Mouse (Mus musculus) cerebellum, postnatal 25 days (tissue): ENCODE measurements around the gene Gm17349.

Source experiments
- DNase-seq, 2 experiments: peaks; one replicate each; pipeline ENCODE4 v3.0.0; 2021; ENCODE audit warnings: mixed read lengths in 2 of 2

Gm17349 gene

DNA sequence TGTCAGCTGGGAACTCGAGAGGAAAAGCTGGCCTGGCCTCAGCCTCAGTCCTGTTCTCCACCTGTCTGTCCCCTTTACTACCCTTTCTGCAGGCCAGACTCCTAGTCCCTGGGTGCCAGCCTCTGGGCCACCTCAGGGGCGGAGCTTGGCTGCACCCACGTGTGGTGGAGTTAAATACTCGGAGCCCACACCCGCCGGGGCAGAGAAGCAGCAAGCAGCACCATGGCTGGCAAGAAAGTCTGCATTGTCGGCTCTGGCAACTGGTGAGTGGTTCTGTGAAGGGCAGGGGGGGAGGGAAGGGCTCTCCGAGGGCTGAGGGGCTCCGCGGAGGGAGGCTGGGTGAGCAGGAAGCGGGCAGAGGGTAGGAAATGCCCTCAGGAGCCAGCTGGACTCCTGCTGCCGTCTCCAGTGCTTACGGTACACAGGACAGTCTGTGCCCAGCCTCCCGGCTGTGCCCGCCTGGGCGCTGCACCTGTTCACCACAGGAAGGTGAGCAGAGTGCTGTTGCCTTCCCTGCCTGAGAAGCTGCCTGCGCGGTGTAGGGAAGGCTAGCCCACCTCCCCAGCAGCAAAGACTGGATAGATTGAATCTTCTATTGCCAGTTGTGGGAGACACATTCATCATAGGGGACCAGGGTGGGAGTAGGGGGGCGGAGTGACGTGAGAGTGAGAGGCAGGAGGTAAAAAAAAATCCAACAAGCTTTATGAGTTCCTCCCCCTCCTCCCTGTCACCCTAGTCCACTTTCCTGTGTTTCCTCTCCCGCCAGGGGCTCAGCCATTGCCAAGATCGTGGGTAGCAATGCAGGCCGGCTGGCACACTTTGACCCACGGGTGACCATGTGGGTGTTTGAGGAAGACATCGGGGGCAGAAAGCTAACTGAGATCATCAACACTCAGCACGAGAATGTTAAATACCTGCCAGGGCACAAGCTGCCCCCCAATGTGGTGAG lies 12.4 kb upstream of the Gm17349 start, which contains the start of gene Gpd1:
TSS of gene Gpd1 (plus strand) at position 130 of the 949 bp plus-strand sequence.
- DNase-seq = peak; percentile 86 to 92

DNA sequence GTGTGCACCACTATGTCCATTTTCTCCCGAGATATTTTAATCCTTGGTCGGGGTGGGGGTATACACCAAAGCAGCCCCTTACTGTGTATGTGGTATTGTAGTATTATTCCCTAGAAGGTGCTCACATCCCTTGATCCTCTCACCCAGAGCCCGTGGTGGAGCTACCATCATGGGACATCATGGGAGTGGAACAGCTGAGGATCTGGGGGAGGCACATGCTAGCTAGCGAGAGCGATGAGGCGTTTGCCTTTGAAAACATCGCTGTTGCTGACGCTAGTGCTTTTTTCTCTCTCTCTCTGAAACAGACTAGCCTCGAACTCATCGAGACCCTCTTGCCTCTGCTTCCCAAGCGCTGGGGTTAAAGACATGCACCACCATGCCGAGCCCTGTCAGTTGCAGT lies 11.5 kb upstream of the Gm17349 start:
- DNase-seq = peak; percentile 43 to 48

DNA sequence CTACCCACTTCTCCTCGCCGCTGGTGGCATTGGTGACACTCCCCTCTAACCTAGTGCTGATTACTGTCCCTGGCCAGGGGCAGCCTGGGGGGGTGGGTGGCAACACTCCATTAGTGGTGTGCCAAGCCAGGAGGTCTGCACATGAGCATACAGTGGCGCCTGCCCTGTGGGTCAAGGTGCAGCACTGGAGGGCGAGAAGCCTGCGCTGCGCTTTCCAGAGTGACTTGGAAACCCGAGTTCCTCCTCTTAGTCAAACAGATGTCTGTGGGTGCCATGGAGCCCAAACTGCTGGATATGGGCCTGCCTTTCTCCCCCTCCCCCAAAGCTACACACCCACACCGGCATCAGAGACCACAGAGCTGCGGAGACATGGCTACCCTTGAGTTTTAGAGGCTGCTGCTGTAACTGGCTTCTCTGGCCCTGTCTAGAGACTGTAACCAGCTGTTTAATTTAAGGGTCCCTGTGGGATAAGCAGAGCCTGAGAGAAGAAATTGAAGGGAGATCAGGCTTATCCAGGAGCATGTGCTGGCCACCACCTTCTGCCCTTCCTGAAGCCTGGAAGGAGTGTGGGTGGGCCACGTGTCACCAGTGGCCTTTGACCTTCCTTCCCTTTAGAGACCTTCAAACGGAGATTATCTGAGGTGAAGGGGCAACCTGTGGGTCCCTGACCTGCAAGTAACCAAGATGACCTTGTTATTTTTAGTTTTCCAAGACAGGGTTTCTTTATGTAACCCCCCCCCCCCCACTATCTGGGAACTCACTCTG lies 10.9 kb upstream of the Gm17349 start:
- peak; percentile 36 to 40 for DNase-seq

DNA sequence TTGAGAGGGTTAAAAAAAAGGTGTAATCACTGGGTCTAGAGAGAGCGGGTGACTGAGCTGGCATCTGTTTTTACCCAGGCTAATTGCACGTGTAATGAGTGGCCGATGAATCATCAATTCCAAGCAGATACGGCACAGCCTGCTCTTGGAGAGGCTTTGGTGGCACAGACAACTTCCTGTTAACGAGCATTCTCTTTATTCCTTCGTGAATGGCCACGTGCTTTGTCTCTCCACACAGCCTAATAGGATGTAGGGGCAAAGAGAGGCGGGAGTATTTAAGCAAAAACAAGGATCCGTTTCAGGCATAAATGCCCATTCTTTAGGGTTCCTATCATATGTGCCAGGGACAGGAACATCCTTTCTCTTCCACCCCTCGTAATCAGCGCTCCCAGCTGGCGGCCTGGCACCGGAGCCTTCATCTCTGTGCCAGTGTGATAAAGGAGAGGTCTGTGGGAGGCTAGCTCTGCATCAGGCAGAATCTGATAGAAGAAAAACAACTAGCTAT lies 10.1 kb upstream of the Gm17349 start:
- DNase-seq = peak; percentile 61 to 71

DNA sequence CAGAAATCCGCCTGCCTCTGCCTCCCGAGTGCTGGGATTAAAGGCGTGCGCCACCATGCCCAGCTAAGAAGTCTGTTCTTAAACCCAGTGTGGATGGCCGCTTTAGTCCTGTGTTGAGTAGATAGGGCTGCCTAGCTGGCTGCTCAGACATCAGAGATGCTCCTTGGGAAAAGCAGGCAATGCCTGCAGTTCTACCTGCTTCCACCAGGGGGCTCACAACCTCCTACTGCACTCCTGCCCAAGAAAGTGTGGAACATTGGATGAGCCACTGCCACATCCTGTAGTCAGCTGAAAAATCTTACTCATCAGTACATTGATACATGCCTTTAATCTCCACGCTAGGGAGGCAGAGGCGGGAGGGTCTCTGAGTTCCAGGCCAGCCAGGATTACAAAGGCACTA lies 9.6 kb upstream of the Gm17349 start:
- peak; percentile 90 to 92 for DNase-seq

DNA sequence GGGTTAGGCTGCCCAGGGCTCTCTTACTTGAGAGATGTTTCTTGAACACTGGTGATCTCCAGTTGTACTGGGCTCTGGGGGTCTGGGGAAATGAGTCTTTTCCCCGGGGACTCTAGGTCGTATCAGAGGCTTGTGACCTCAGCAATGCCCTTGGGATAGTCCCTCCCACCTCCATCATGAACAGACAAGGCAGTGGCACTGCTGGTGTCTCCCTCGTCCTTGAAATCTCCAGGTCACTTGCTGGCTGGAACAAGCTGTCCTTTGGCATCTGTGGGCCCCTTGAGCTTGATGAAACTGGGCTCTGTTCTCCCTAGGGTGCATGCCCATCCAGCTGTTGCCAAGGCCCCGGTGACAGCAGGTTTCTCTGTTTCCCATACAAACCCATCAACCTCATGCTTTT lies 8.9 kb upstream of the Gm17349 start:
- DNase-seq = peak in 1 of 2 experiments; percentile 21

DNA sequence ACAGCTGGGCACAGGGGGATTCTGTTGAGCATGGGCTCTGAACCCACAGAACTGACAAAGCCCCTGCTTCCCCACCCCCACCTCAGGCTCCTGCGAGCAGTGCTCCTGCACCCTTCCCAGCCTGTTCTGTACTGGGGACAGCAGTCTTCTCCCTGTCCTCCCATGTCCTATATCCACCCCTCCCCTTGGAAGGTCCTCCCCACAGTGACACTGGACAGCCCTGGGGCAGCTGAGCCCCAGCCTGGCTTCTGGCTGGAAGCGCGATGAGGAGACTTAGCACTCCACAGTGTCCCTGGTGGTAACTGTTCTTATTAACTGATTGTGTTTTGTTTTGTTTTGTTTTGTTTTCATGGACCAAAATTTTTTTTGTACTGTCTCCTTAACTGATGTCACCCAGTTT lies 8.3 kb upstream of the Gm17349 start:
- DNase-seq = no peak

DNA sequence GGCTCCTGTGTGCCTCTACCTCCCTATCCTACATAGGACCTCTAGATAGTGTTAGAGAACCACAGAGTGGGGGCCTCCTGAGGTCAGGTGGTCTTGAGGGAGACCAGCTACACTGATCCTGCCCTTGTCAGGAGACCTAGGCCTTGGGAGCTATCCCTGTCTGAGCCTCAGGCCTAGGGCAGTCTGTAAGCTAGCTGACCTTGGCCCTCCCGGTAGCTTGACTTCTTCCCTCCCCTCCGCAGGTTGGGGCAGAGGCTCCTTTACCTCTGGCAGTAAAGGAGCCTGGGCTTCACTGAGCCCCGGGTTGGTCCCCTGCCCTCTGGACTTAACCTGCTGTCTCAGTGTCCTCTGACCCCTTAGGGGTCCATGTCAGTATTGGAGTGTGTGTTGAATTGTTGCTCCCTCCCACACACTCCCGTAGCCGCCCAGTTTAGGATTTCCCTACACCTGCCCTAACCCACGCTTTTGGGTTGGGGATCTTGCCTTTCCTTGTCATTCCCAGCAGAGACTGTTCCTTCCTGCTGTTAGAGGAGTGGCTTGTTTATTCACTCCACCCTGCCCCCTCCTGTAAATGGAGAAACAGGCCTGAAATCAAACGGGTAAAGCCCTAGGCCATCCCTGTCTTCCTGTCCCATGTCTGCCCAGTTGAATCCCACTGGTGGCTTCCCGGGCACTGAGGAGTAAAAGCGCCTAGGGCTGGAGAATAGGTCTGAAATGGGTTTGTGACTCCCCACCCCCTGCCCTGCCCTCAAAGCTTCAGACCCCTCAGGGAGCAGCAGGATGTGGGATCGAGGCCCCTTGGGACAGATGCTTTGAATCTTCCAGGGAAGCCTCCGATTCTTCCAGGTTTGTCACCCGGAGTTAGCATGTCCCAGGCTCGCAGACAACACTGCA lies 7.6 kb upstream of the Gm17349 start:
- peak in 1 of 2 experiments; percentile 23 for DNase-seq

DNA sequence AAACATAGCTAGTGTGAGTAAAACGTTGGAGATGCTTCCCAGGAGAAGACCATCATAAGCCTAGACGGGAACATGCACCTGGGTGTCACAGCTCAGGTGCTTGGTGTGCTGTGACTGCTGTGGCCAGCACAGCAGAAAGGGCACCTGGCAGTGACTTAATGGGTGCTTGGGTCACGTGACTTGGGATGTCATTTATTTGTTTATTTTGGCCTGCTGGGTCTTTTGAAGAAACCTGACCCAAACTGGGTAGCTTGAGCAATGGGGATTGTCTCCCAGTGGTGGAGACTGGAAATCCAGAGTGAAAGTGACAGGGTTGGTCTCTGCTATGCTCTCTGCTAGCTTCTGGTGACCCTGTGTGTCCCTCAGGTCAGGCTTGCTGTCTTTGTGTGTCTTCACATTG lies 6.2 kb upstream of the Gm17349 start:
- DNase-seq = no peak

DNA sequence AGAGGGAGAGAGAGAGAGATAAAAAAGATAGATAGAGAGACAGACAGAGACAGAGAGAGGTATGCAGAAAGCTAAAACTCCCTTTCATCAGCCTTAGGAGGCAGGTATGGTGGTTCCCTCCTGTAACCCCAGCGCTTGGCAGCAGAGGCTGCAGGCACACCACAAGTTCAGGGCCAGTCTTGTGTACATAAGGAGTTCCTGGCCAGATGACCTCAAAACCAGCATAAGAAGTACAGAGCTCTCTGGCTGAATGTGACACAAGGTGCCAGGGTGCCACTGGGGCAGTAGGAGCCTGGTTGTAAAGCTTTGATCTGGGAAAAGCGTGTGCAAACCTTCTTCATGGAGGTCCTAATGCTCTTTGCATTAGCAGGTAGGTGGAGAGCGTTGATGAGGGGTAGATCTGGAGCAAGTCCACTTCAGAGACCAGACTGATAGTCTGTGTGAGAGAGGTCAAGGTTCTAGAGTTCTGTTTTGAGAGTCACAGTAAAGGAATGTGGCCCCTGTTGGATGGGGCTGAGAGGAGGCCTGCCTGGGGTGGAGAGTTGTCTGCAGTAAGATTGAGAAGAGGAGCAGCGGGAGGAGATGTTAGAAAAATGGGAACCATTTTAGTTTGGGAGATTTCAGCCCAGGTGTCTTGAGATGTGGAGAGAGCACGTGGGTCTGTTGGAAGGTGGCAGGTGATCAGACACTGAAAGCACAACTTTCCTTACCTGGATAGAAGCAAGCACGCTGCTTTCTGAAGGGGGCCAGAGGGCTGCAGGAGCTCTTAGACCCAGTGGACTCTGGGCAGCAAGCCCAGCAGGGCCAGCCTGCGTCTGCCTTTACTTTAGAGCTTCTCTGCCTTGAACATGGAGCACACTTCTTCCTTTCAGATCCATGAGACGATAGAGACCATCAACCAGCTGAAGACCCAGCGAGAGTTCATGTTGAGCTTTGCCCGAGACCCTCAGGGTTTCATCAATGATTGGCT lies 5.2 kb upstream of the Gm17349 start:
- no peak for DNase-seq

DNA sequence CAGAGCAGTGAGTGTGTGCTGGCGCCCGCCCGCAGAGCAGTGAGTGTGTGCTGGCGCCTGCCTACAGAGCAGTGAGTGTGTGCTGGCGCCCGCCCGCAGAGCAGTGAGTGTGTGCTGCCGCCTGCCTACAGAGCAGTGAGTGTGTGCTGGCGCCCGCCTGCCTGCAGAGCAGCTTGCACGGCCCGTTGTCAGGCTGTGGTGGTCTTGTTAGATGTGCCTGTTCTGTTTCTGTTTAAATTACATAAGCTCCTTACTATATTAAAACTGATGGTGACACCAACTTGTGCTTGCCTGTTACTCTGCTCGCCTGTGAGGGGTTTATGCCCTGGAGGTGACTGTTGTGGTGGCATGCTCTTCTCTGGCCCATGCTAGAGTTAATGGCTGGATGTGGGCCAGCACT lies 2.9 kb upstream of the Gm17349 start:
- no peak for DNase-seq

DNA sequence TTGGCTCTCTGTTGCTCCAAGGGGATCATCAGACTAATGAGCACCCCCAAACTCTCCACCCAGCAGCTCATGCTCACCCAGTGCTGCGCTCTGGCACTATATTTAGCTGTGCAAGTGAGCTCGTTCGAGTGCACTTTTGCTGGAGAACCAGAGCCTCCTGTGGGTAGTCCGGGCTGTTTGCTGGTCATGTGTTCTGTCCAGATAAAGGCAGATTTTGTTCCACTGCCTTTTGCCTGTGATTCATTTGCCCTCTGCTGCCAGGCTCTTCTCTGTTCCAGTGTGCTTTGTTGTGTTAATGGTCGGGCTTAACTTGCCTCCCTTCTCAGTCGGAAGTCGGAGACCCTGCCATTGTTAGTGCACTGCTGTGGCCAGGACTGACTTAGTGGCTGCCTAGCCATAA lies 409 bp downstream of the Gm17349 start:
- DNase-seq = peak in 1 of 2 experiments; percentile 30

DNA sequence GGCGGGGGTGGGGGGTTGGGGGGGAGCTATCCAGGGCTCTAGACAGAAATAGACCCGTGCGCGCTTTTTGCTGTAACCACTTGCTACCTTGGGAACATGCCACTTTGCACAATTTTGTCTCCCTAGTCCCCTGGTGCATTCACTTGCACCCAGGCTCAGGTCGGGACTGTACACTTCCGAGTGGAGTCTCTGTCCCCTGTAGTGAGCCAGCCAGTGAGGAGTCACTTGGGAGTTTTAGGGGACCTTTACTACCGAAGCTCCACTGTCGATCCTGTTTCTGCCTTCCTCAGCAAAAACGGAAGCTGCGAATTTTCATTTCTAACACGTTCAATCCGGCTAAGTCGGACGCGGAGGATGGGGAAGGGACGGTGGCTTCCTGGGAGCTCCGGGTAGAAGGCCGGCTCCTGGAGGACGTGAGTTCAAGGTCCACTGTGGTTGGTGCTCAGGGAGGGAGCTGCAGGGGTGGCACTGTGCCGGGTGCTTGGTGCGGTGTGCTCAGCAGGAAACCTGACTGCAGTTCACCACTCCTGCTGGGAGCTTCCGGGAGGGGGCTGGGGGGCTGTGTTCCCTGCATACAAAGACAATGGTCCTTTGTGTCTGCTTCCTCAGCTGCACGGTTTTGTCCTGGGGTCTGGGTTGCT lies 1.1 kb downstream of the Gm17349 start:
- peak; percentile 30 to 56 for DNase-seq

DNA sequence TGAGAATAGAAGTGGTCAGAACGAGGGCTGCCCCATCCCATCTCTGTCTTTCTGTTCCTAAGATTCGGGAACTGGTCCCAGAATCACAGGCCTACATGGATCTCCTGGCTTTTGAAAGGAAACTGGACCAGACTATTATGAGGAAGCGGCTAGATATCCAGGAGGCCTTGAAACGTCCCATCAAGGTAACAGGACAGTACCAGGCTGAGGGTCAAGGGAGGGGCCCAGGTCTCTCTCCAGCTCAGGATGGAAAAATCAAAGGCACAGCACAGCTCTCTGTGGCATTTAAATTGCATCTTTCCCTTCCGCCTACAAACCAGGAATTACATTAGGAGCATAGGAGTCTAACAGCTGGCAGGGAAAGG lies 1.6 kb downstream of the Gm17349 start:
- DNase-seq = no peak

DNA sequence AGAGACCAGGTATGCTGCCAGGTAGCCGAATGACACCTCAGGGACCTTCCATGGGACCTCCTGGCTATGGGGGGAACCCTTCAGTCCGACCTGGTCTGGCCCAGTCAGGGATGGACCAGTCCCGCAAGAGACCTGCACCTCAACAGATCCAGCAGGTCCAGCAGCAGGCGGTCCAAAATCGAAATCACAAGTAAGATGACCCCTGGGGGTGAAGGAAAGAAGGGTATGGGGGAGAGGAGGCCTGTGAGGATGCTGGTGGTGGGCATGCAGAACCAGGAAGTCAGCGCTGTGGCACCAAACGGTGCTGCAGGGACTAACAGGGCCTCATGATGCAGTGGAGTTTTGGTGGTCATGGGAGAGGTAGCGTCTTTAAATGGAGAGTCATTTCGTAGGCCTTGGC lies 2.2 kb downstream of the Gm17349 start:
- DNase-seq = peak in 1 of 2 experiments; percentile 30

DNA sequence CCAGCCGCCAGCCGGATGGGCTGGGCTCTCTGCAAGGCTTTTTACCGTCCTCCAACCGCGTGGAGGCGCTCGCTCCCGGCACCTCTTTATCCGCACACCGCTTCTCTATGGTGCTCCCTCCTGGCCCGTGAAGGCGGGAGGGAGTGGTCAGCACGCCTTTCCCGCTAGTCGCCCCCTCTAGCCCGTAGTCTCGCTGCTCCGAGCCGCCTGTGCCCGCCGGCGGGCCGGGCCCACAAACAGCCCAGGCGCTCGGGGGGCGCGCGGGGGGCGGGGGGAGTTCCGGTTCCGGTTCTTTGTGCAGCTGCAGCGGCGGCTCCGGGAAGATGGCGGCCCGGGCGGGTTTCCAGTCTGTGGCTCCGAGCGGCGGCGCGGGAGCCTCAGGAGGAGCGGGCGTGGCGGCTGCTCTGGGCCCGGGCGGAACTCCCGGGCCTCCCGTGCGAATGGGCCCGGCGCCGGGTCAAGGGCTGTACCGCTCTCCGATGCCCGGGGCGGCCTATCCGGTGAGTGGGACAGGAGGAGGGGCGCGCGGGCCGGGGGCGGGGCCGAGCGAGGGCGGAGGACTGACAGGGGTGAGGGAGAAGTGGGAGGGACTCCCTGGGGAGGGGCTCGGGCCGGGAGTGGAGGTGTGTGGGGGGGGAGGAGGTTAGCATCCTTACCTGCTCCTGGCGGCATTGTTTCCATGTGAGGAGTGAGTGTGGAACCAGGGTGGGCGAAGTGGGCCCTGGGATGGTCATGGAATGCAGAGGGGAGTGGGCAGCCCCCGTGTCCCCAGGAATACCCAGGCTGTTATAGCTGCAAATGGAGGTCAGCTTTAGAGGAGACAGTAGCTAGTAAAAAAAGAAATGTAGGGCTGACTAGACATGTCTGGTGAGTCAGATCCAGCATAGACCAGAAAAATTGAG lies 3.0 kb downstream of the Gm17349 start, which contains the start of gene Smarcd1:
TSS of gene Smarcd1 (plus strand) at position 131 of the 902 bp plus-strand sequence.
- peak; percentile 98 for DNase-seq

DNA sequence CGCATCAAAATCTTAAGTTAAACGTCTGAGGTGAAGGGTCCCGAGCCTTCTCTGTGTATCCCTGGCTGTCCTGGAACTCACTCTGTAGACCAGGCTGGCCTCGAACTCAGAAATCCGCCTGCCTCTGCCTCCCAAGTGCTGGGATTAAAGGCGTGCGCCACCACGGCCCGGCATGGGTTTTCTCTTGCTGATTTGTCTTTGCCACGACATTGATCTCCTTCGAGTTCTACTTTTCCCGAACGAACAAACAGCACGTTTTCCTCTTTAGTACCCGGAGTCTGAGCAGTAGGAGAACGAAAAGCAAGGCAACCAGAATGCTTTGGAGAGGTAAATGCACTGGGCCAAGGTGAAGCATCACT lies 3.7 kb downstream of the Gm17349 start:
- peak in 1 of 2 experiments; percentile 49 for DNase-seq

DNA sequence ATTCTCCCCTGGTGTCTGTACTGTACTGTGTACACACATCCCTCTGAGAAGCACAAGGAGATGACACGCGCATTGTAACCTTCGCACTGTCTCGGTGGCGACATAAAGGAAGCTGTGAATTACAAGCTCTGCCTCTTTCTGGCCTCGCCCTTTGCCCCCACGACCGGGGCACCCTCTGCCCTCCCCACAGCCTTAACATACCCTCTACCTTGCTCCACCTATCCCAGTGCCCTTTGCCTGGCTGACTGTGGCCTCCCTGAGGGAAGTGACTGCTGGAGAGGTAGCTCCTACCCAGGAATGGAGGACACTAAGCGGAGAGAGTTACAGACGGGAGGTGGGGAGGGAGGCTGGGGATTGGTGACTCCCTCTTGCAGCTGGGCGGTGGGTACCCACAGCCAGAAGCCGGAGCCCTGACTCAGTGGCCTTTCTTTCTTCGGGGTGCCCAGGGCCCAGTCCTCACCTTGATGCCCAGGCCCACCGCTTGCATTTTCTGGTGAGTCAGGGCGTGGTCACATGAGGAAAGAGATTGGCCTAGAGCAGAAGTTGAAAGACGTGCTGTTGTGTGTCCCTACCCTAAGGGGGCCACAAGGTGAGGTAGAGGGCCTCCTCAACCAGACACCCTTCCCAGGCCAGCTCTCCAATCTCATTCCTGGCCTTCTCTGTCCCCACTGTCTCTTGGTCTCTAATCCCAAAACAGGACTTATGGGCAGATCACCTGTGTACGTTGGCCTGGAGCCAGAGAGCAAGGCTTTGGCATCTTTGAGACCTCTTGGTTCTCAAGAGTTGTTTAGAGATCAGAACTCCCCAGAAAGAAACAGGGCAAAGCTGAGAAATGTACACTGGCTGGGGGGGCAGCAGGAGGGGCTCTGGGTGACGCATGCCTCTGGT lies 4.8 kb downstream of the Gm17349 start:
- peak; percentile 20 to 55 for DNase-seq
